Mouse (Mus musculus): ENCODE results near the gene Retreg1. TPM values are rescaled to one million over a fixed set of nuclear protein-coding genes. Genes with fewer than 3 reads are reported as not detected.

Gene Retreg1
- polyA plus RNA-seq, 2 experiments: 0.75 to 1.6 TPM

DNA sequence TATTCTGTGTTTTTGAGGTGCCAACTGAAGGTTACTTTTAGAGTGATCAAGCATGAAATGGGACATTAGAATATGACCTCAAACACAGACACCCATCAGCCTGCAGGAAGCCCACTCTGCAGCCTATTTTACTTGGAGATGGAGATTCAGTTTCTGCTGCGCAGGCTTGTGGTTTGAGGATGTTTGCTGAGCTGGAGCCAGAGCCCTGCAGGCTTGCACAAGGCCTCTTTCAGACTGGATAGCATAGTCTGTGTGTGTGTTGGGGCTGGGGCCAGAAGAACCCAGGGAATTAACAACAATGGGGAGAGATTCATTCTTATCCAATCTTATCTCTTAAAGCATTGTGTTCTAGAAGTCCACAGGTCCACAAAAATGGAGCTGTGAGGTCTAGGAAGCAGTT, 30.6 kb downstream of the Retreg1 start:
- H3K4me1 ChIP-seq (replicated peaks; ENCODE audit: control insufficient read depth in 2 of 2, insufficient read depth in 2 of 2, low read length in 1 of 2): peaks cover 0 to 2% of the 10 kb centered on the region in 2 experiments; a peak in 2 of 4 replicates
- WGBS (ENCODE audit: insufficient replicate concordance): 40% methylated on average over 1 of the region's 1 CpGs
- H3K4me3 ChIP-seq (ENCODE audit: insufficient read depth in 1 of 2, low read depth in 2 of 2, low read length in 2 of 2): no peak overlapping the region
- H3K9me3 ChIP-seq (ENCODE audit: control insufficient read depth, low read length): no peaks in the 10 kb centered on the region
- H3K27me3 ChIP-seq (ENCODE audit: control insufficient read depth, insufficient read depth, low read length): no peaks in the 10 kb centered on the region
- ATAC-seq (ENCODE audit: insufficient read depth) (no peak), DNase-seq (ENCODE audit: low read depth in 3 of 3, low spot score in 3 of 3) (no peak)
- H3K9ac ChIP-seq (replicated peaks): no peak overlapping the region
- no peak overlapping the region for H3K27ac ChIP-seq
- no peak overlapping the region for H3K4me2 ChIP-seq (ENCODE audit: low read depth)
- H3K36me3 ChIP-seq (replicated peaks; ENCODE audit: control insufficient read depth, insufficient read depth, low read depth): no peaks in the 10 kb centered on the region
- no peak for TF ChIP-seq CTCF (IDR thresholded peaks at IDR 0.05; ENCODE audit: low read depth)
- no peak for TF ChIP-seq EP300 (IDR thresholded peaks at IDR 0.05; ENCODE audit: low read depth)

DNA sequence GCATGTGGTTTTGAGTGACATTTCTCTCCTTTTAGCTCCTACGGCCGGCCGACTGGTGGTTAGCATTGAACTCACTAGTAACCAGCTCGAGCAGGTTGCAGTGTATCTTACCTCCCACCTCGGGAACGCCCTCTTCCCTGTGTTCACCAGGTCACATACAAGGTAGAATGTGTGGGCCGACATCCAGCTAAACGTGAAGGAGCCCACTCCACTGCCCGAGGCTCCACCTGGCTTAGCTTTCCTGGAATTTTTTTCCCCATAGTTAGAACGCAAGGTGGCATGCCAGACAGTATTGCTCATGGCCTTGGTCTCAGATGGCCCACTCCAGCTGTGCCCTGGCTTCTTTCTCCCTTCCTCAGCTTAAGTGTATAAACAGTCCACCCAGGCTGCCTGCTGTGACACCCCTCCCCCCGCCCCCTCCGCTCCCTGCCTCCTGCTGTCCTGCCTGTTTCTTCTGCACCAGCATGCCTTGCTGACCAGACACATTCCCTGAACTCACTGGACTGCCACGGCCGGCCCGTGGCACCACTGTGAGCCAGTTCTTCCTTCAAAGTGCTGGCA, 33.7 kb downstream of the Retreg1 start:
- Histone ChIP-seq H3K36me3 (replicated peaks; ENCODE audit: control insufficient read depth, insufficient read depth, low read depth) (no peaks in the 10 kb centered on the region), H3K9me3 (ENCODE audit: control insufficient read depth, low read length) (no peaks in the 10 kb centered on the region), H3K27ac (no peak overlapping the region), H3K9ac (replicated peaks) (no peak overlapping the region), H3K4me2 (ENCODE audit: low read depth) (no peak overlapping the region), H3K27me3 (ENCODE audit: control insufficient read depth, insufficient read depth, low read length) (no peaks in the 10 kb centered on the region), H3K4me3 (ENCODE audit: insufficient read depth in 1 of 2, low read depth in 2 of 2, low read length in 2 of 2) (no peak overlapping the region), H3K4me1 (replicated peaks; ENCODE audit: control insufficient read depth in 2 of 2, insufficient read depth in 2 of 2, low read length in 1 of 2) (peaks cover 0 to 2% of the 10 kb centered on the region in 2 experiments; a peak in 1 of 4 replicates)
- no peak for DNase-seq (ENCODE audit: low read depth in 3 of 3, low spot score in 3 of 3)
- TF ChIP-seq EP300 (IDR thresholded peaks at IDR 0.05; ENCODE audit: low read depth) (no peak), CTCF (IDR thresholded peaks at IDR 0.05; ENCODE audit: low read depth) (no peak)
- 60% methylated on average over 15 of the region's 15 CpGs for WGBS (ENCODE audit: insufficient replicate concordance)
- ATAC-seq (ENCODE audit: insufficient read depth): no peak

DNA sequence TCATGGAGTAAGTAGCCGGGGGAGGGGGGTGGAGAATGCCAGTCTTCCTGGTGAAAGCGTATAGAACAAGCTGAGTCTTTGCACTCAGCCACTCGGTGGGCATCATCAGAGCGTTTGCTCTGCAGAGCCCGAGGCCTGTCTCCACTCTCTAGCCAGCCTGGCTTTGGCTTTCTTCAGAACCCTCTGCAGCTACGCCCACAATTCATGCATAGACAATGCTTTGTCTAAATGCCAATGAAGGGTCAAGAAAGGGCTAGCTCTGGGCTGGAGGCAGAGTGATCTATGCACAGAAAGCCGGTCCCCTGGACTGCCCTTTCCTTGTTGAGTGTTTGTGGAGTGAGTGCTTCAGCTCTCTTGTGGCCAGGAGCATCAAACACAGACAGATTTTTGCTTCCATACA, 34.8 kb downstream of the Retreg1 start:
- H3K27ac ChIP-seq: no peak overlapping the region
- no peak overlapping the region for H3K9ac ChIP-seq (replicated peaks)
- no peaks in the 10 kb centered on the region for H3K9me3 ChIP-seq (ENCODE audit: control insufficient read depth, low read length)
- no peak for DNase-seq (ENCODE audit: low read depth in 3 of 3, low spot score in 3 of 3)
- no peaks in the 10 kb centered on the region for H3K36me3 ChIP-seq (replicated peaks; ENCODE audit: control insufficient read depth, insufficient read depth, low read depth)
- WGBS (ENCODE audit: insufficient replicate concordance): 64% methylated on average over 7 of the region's 7 CpGs
- no peak for ATAC-seq (ENCODE audit: insufficient read depth)
- H3K4me2 ChIP-seq (ENCODE audit: low read depth): no peak overlapping the region
- no peaks in the 10 kb centered on the region for H3K4me1 ChIP-seq (replicated peaks; ENCODE audit: control insufficient read depth in 2 of 2, insufficient read depth in 2 of 2, low read length in 1 of 2)
- no peaks in the 10 kb centered on the region for H3K27me3 ChIP-seq (ENCODE audit: control insufficient read depth, insufficient read depth, low read length)
- no peak overlapping the region for H3K4me3 ChIP-seq (ENCODE audit: insufficient read depth in 1 of 2, low read depth in 2 of 2, low read length in 2 of 2)
- TF ChIP-seq CTCF (IDR thresholded peaks at IDR 0.05; ENCODE audit: low read depth) (no peak), EP300 (IDR thresholded peaks at IDR 0.05; ENCODE audit: low read depth) (no peak)

DNA sequence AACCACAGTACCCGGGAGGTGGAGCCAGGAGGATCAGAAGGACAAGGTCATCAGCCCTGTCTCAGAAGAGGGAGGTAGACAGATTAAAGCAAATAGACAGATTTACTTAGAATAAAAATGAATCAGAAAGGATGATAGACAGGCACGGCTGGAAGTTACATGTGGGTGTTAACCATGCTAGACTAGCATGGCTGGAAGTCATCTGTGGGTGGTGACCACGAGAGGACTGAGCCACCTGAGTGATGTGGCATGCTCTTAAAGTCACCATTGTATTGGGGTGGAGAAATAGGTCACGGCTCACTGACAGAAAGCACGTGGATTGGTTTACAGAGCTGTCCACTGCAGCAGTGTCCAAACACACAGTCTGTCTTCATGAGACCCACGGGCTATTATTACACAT, 36.2 kb downstream of the Retreg1 start:
- ATAC-seq (ENCODE audit: insufficient read depth) (no peak), DNase-seq (ENCODE audit: low read depth in 3 of 3, low spot score in 3 of 3) (no peak)
- 54% methylated on average over 6 of the region's 6 CpGs for WGBS (ENCODE audit: insufficient replicate concordance)
- Histone ChIP-seq H3K9me3 (ENCODE audit: control insufficient read depth, low read length) (no peaks in the 10 kb centered on the region), H3K4me3 (ENCODE audit: insufficient read depth in 1 of 2, low read depth in 2 of 2, low read length in 2 of 2) (no peak overlapping the region), H3K4me1 (replicated peaks; ENCODE audit: control insufficient read depth in 2 of 2, insufficient read depth in 2 of 2, low read length in 1 of 2) (no peaks in the 10 kb centered on the region), H3K27ac (no peak overlapping the region), H3K27me3 (ENCODE audit: control insufficient read depth, insufficient read depth, low read length) (no peaks in the 10 kb centered on the region), H3K36me3 (replicated peaks; ENCODE audit: control insufficient read depth, insufficient read depth, low read depth) (no peaks in the 10 kb centered on the region), H3K4me2 (ENCODE audit: low read depth) (no peak overlapping the region), H3K9ac (replicated peaks) (no peak overlapping the region)
- TF ChIP-seq CTCF (IDR thresholded peaks at IDR 0.05; ENCODE audit: low read depth): no peak
- TF ChIP-seq EP300 (IDR thresholded peaks at IDR 0.05; ENCODE audit: low read depth): no peak

- H3K27me3 ChIP-seq (ENCODE audit: control insufficient read depth, insufficient read depth, low read length): no peaks in the 10 kb centered on the region
- no peak overlapping the region for H3K4me2 ChIP-seq (ENCODE audit: low read depth)
- ATAC-seq (ENCODE audit: insufficient read depth) (no peak), DNase-seq (ENCODE audit: low read depth in 3 of 3, low spot score in 3 of 3) (no peak)
- no peak overlapping the region for H3K9ac ChIP-seq (replicated peaks)
- H3K36me3 ChIP-seq (replicated peaks; ENCODE audit: control insufficient read depth, insufficient read depth, low read depth): no peaks in the 10 kb centered on the region
- no peaks in the 10 kb centered on the region for H3K4me1 ChIP-seq (replicated peaks; ENCODE audit: control insufficient read depth in 2 of 2, insufficient read depth in 2 of 2, low read length in 1 of 2)
- no peaks in the 10 kb centered on the region for H3K9me3 ChIP-seq (ENCODE audit: control insufficient read depth, low read length)
- 23% methylated on average over 5 of the region's 5 CpGs for WGBS (ENCODE audit: insufficient replicate concordance)
- no peak overlapping the region for H3K27ac ChIP-seq
- no peak for TF ChIP-seq EP300 (IDR thresholded peaks at IDR 0.05; ENCODE audit: low read depth)
- TF ChIP-seq CTCF (IDR thresholded peaks at IDR 0.05; ENCODE audit: low read depth): no peak
- no peak overlapping the region for H3K4me3 ChIP-seq (ENCODE audit: insufficient read depth in 1 of 2, low read depth in 2 of 2, low read length in 2 of 2)
Measured at GRCm38 (mm10) chr15:25880192-25880591, 37.2 kb downstream of the Retreg1 start.

All from liver, embryonic 14.5 days (tissue).